Mouse (Mus musculus) lung, adult 2 months (tissue): ENCODE results near the gene Maats1.

ENCODE experiments used
- CTCF ChIP-seq: fragments of 200-500 bp; IDR thresholded peaks from 2 replicates; pipeline ENCODE4 v1.5.1; 2011; ENCODE audit warnings: mild to moderate bottlenecking, low read length, control low read depth; ENCODE audit not compliant: insufficient read depth
- POLR2A ChIP-seq: fragments of 200-500 bp; IDR thresholded peaks from 2 replicates; pipeline ENCODE4 v1.6.1; 2011; ENCODE audit warnings: low read depth, mild to moderate bottlenecking, control low read depth, low read length, borderline replicate concordance; ENCODE audit errors: extremely low read depth

DNA sequence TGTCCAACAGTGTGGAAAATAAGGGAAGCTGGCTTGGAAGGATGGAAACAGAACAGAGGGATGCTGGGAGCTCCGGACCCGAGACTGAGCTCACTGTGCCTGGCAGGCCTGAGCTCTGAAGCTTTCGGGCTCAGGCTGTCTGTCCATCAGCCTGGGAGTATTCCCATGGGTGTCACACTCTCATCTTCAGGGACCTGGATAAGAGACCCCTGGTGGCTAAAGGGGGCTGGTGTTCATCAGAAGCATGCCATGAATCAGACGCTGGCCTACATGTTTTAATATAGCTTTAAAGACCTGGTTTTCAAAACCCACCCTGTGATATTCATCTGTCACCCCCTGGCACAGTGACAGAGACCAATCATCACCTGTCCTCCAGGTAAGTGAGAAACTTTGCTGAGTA, 86.8 kb downstream of the Maats1 start:
- TF ChIP-seq CTCF: no peak
- no peak for TF ChIP-seq POLR2A
